Mouse (Mus musculus) natural killer cell, adult 2 months (primary cell): ENCODE results near the gene Coa4.

Experiments
- DNase-seq, 2 experiments: peaks; one replicate each; pipeline ENCODE4 v3.0.0; 2022; ENCODE audit warnings: low spot score in 2 of 2

Coa4 gene

GRCm38 (mm10) chr7:100536804-100537518, at the start of gene Coa4:
TSS of gene Coa4 (plus strand) at chr7:100537071.
- DNase-seq, result peak; percentile 67 to 82

DNA sequence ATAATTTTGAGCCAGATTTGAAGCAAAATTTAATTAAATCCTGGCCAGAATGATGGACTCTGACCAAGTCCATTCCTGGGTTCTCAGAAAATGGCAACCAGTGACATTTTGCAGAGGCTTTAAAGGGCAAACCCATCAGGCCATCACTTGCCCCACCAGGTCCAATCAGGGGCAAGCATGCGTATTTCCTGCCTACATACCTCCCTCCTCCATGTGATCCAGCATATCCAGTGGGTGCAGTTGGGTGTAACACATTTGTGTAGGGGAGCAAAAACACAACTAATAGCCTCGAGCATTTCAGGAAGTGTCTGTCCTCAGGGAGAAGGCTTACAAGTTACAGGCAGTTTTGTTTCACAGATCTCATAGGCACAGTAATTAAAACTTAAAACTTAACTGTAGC, 49.6 kb upstream of the Coa4 start:
- DNase-seq, result no peak

GRCm38 (mm10) chr7:100488474-100489048, 48.3 kb upstream of the Coa4 start:
- DNase-seq, result no peak

- DNase-seq, result no peak
These were observed 44.3 kb upstream of the Coa4 start for GRCm38 (mm10) chr7:100492391-100493116.

- DNase-seq, result peak; percentile 93 to 95
These were observed 43.8 kb upstream of the Coa4 start, which contains the start of gene Ucp2 for GRCm38 (mm10) chr7:100493117-100493483. TSS of gene Ucp2 (plus strand) at chr7:100493337.

GRCm38 (mm10) chr7:100493484-100494414, 43.1 kb upstream of the Coa4 start:
- DNase-seq, result peak; percentile 13 to 44

DNA sequence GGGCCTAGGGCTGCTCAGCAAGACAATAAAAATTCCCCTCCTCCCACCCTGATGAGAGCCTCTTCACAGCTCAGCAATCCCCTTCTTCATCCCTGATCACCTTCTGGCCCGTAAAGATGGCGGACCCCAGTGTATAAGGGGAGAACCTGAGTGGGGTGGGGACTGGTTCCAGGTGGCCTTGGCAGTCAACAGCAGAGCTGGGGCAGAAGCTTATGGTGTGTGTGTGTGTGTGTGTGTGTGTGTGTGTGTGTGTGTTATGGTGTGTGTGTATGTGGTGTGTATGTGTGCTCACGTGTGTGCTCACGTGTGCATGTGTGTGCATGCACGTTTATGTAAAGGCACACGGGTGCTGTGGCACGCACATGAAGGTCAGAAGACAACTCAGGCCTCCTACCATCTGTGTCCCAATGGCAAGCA, 42.4 kb upstream of the Coa4 start:
- peak in 1 of 2 experiments; percentile 21 for DNase-seq

DNA sequence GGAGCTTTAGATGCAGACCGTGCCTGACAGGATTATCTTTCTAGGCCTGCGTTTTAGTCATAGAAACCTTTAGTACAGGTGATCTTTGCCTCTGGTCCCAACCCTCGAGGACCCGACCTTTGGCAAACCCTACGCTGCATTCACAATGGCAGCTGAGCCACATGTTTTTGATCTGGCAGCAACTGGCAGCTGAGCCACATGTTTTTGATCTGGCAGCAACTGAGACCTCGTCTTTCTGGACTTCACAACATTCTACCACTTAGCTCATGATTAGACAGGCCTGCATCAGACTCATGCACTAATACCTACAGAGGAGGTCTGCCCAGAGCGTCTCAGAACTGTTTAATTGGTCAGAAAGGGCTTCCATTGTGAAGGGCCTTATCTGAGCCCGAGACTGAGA, 41.8 kb upstream of the Coa4 start:
- peak in 1 of 2 experiments; percentile 34 for DNase-seq

DNA sequence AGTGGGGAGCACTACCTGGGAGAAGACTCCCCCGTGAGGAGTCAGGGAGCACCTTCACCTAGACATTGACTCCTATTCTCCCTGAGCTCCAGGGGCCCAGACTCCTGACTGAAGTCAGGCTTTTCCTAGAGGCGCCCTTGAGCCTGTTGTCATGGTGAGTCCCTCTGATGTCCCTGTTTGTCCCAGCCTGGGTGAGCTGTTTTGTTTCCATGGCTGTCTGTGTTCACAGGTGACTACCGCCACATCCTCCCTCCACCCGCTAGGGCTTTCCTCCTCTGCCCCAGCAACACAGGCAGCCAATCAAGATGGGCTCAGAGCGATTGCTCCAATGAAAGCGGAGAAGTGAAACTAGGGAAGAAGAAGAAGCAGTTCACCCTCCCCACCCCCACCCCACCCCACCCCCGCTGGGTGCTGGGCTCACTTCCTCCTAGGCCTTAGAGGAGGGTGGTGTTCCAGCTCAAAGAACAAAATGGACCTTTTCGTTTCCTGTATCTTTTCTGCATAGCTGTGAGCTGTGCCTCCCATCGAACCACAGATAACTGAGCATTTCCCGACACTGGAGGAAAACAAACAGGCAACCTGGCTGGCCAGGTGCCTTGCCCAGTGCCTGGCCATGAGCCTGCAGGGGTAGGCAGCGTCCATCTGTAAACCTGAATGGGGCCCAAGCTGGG, 41.2 kb upstream of the Coa4 start:
- peak; percentile 83 to 90 for DNase-seq

- DNase-seq, result no peak
These were observed 40.5 kb upstream of the Coa4 start for GRCm38 (mm10) chr7:100496371-100496770.

DNA sequence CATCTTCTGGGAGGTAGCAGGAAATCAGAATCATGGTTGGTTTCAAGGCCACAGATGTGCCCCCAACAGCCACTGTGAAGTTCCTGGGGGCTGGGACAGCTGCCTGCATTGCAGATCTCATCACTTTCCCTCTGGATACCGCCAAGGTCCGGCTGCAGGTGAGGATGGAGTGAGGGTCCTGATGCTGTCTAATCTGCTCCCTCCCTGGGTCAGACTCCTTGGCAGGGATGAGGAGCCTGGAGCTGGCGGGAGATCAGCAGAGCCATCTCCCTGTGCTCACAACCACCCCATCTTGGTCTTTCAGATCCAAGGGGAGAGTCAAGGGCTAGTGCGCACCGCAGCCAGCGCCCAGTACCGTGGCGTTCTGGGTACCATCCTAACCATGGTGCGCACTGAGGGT, 40.1 kb upstream of the Coa4 start:
- DNase-seq, result no peak

- no peak for DNase-seq
These were observed 39.5 kb upstream of the Coa4 start for GRCm38 (mm10) chr7:100497402-100497801.

DNA sequence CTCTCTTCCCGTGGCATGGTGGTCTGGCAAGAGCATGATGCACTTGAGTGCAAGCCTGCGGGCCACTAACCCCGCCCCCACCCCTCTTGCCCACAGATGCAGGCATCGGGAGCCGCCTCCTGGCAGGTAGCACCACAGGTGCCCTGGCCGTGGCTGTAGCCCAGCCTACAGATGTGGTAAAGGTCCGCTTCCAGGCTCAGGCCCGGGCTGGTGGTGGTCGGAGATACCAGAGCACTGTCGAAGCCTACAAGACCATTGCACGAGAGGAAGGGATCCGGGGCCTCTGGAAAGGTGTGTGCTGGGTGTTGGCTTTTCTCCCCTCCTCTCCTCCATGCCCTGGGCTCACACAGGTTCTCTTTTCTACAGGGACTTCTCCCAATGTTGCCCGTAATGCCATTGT, 38.9 kb upstream of the Coa4 start:
- DNase-seq, result no peak

DNA sequence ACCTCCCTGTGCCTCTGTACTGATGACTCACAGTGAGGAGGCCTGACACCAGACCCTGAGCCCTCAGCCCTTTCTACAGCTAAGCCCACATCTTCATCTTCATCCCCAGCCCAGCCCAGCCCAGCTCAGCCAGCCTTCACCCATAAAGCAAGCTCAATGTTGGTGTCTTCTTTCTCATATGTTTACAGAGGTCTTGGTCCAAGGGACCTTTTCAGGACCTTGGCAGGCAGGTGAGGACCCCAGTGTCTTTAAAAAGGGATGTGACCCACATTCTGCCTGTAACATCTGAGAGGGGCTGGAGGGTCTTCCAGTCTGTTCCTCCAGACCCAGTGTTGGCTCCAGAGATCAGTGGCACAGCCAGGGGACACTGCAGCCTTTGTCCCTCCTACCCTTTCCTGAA, 37.4 kb upstream of the Coa4 start:
- DNase-seq, result no peak

GRCm38 (mm10) chr7:100500276-100500977, 36.4 kb upstream of the Coa4 start:
- DNase-seq, result no peak

GRCm38 (mm10) chr7:100501027-100501843, 35.6 kb upstream of the Coa4 start:
- DNase-seq, result no peak

GRCm38 (mm10) chr7:100501844-100502373, 35.0 kb upstream of the Coa4 start:
- no peak for DNase-seq

GRCm38 (mm10) chr7:100502374-100502922, 34.4 kb upstream of the Coa4 start:
- no peak for DNase-seq

- DNase-seq, result no peak
These were observed 33.8 kb upstream of the Coa4 start for GRCm38 (mm10) chr7:100503076-100503475.
